Mouse (Mus musculus) limb, embryonic 14.5 days (tissue): ENCODE data around the gene Adat1. TPM values are rescaled to one million over a fixed set of nuclear protein-coding genes. Genes with fewer than 3 reads are reported as not detected.

Experiments
- ATAC-seq: fragments of 200-750 bp; cut with Nextera tagmentation; 2 replicates; pipeline ENCODE4 v1.8.0; 2017; ENCODE audit warnings: low read depth, moderate number of reproducible peaks, moderate TSS enrichment; ENCODE audit not compliant: low FRiP score
- DNase-seq: peaks from one replicate; pipeline ENCODE4 v3.0.0-alpha.2; 2015; ENCODE audit warnings: low spot score
- H3K27ac ChIP-seq: fragments of 300-500 bp; sonication (generic); replicated peaks from 2 replicates; pipeline ENCODE4 v1.5.1; 2014; ENCODE audit warnings: low read depth, mild to moderate bottlenecking, low read length, moderate library complexity, mixed read lengths
- H3K27me3 ChIP-seq: fragments of 300-500 bp; sonication (generic); 2 replicates; pipeline ENCODE4 v1.6.1; 2014; ENCODE audit warnings: low read length, mixed read lengths; ENCODE audit not compliant: control insufficient read depth, insufficient read depth
- H3K36me3 ChIP-seq: fragments of 300-500 bp; sonication (generic); 2 replicates; pipeline ENCODE4 v1.6.1; 2014; ENCODE audit warnings: mild to moderate bottlenecking, low read length, moderate library complexity, mixed read lengths; ENCODE audit not compliant: control insufficient read depth, insufficient read depth
- H3K4me1 ChIP-seq: fragments of 300-500 bp; sonication (generic); 2 replicates; pipeline ENCODE4 v1.6.1; 2014; ENCODE audit warnings: antibody characterized with exemption, low read length, mixed read lengths; ENCODE audit not compliant: control insufficient read depth, insufficient read depth
- H3K4me2 ChIP-seq: fragments of 300-500 bp; sonication (generic); replicated peaks from 2 replicates; pipeline ENCODE4 v1.6.1; 2014; ENCODE audit warnings: low read depth, mild to moderate bottlenecking, low read length, moderate library complexity; ENCODE audit not compliant: severe bottlenecking
- H3K4me3 ChIP-seq: fragments of 300-500 bp; sonication (generic); replicated peaks from 2 replicates; pipeline ENCODE4 v1.5.1; 2014; ENCODE audit warnings: low read length
- H3K9ac ChIP-seq: fragments of 300-500 bp; sonication (generic); 2 replicates; pipeline ENCODE4 v1.6.1; 2014; ENCODE audit warnings: mild to moderate bottlenecking, low read depth, low read length, moderate library complexity; ENCODE audit not compliant: severe bottlenecking
- H3K9me3 ChIP-seq: fragments of 300-500 bp; sonication (generic); 2 replicates; pipeline ENCODE4 v1.6.1; 2016; ENCODE audit warnings: low read length; ENCODE audit not compliant: control insufficient read depth
- POLR2A ChIP-seq: fragments of 200-500 bp; IDR thresholded peaks from 2 replicates; pipeline ENCODE4 v1.8.0; 2012; ENCODE audit warnings: inconsistent platforms, mild to moderate bottlenecking, moderate library complexity, borderline replicate concordance; ENCODE audit not compliant: insufficient read depth, insufficient read length; ENCODE audit errors: extremely low read depth
- WGBS: fragments of 180-500 bp; shearing (Covaris S2); extraction: QIAGEN DNeasy Blood & Tissue Kit; methylation state at CpG from one replicate; pipeline ENCODE4 v1.1.7; 2014; 5-methylcytosine and 5-hydroxymethylcytosine counted together
- polyA plus RNA-seq, 2 experiments: library from polyadenylated mRNA; depleted of rRNA in 1 of 2; stranded (reverse) in 1 of 2; unstranded in 1 of 2; fragments of >200 nt; fragmentation: Nextera tagmentation in 1 of 2; extraction: Ambion mirVana in 1 of 2; gene quantifications; 2 replicates each; pipeline versions ENCODE4 v1.2.1 to v1.2.3; 2012 to 2014

Adat1 gene
- polyA plus RNA-seq, 2 experiments: 6.1 to 12.2 TPM

DNA sequence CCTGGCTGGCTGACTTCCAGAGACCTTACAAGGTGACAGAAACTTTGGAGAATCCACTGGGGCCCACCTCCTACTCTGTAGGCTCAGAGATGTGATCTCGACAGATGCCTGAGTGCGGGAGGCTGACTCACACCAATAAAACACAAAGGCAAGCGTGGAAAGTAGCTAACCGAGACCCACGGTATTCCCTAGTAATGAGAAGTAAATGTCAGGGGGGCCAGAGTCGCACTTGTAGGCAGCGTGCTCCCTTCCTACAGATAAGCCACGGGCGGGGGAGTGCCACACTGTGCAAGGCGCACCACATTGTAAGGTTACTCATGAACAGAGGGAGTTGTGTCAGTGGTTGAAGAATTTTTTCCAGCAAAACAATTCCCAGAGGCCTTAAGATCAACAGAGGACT is 7.6 kb downstream of the Adat1 start:
- DNase-seq: no peak
- H3K9me3 ChIP-seq: no peaks in the 10 kb centered on the region
- WGBS: 84% methylated on average over 10 of the region's 10 CpGs
- H3K4me2 ChIP-seq: no peak overlapping the region
- TF ChIP-seq POLR2A: no peak
- H3K27me3 ChIP-seq: no peaks in the 10 kb centered on the region
- no peak overlapping the region for H3K4me3 ChIP-seq
- H3K9ac ChIP-seq: no peak overlapping the region
- H3K27ac ChIP-seq: no peak overlapping the region
- ATAC-seq: no peak
- H3K36me3 ChIP-seq: peaks cover 60% of the 10 kb centered on the region
- H3K4me1 ChIP-seq: no peaks in the 10 kb centered on the region

DNA sequence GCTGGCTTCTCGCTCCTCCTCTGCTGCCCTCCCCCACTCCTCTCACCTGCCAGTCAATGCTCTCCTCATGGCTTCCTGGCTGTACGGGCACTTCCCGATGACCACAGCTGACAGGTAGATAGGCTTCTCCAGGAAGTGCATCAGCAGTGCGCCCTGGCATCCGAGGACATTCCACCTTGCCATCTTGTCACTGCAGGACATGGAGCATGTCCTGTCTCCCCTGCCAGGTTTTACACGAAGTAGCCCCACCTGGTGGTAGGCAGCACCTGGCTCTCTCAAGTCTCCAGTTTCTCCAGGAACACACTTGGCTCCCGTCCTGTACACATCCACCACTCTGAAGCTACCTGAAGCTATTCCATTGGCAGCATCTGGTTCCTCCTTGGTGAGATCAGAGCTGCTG is 10.0 kb downstream of the Adat1 start:
- Histone ChIP-seq H3K4me1 (no peaks in the 10 kb centered on the region), H3K4me3 (no peak overlapping the region), H3K9me3 (no peaks in the 10 kb centered on the region), H3K36me3 (peaks cover 47% of the 10 kb centered on the region), H3K4me2 (no peak overlapping the region), H3K9ac (no peak overlapping the region), H3K27me3 (no peaks in the 10 kb centered on the region), H3K27ac (no peak overlapping the region)
- DNase-seq (no peak), ATAC-seq (no peak)
- 70% methylated on average over 7 of the region's 7 CpGs for WGBS
- TF ChIP-seq POLR2A: no peak

DNA sequence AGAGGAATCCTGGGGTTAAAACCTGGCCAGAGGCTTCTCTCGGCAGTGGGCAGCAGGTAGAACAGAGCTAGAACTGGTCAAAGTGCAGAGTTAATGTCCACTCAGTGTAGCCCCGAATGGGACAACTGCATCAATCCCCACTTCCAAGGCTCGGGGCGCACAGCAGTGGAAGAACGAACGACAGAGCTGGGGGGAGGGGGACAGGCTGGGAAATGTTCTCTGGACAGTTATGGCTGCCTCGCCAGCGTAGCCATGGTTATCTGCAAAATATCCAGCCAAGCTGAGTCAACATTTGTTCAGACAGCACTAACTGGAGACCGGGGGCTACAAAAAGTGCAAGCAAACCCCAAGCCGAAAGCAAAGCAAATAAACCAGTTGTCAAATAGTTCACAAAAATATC is 14.0 kb downstream of the Adat1 start:
- peaks cover 33% of the 10 kb centered on the region; the same call in 1 of the 2 replicates for H3K36me3 ChIP-seq
- TF ChIP-seq POLR2A: no peak
- H3K27me3 ChIP-seq: no peaks in the 10 kb centered on the region
- DNase-seq (no peak), ATAC-seq (no peak)
- no peak overlapping the region for H3K4me3 ChIP-seq
- no peak overlapping the region for H3K4me2 ChIP-seq
- WGBS: 87% methylated on average over 10 of the region's 10 CpGs
- H3K4me1 ChIP-seq: no peaks in the 10 kb centered on the region
- H3K27ac ChIP-seq: no peak overlapping the region
- H3K9me3 ChIP-seq: no peaks in the 10 kb centered on the region
- H3K9ac ChIP-seq: no peak overlapping the region

- ATAC-seq (no peak), DNase-seq (no peak)
- WGBS: 88% methylated on average over 2 of the region's 2 CpGs
- peaks cover 27% of the 10 kb centered on the region; the same call in 1 of the 2 replicates for H3K36me3 ChIP-seq
- no peak overlapping the region for H3K27ac ChIP-seq
- no peaks in the 10 kb centered on the region for H3K9me3 ChIP-seq
- H3K4me3 ChIP-seq: no peak overlapping the region
- TF ChIP-seq POLR2A: no peak
- no peak overlapping the region for H3K9ac ChIP-seq
- H3K27me3 ChIP-seq: no peaks in the 10 kb centered on the region
- no peaks in the 10 kb centered on the region for H3K4me1 ChIP-seq
- no peak overlapping the region for H3K4me2 ChIP-seq
Measured at GRCm38 (mm10) chr8:111976326-111976725, 15.8 kb downstream of the Adat1 start.

DNA sequence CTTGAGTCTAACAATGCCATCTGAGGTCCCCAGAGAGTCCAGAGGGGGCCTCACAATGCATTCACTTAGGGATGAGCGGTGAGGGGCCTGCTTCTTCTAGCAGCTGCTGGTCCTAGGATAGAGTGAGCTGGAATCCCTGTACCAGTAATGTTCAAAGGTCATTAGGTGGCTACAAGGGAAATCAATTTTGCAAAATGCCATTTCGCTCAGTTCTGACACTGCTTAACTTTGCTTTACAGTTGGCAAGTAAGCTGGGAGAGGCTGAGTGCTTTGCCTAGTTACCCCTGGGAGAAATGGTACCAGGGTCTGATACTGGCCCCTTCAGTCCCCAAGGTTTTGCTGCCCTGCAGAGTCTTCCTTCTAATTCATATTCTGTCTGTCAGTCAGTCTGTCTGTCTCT is 16.4 kb downstream of the Adat1 start:
- H3K9me3 ChIP-seq: no peaks in the 10 kb centered on the region
- no peak overlapping the region for H3K4me2 ChIP-seq
- no peak for DNase-seq
- TF ChIP-seq POLR2A: no peak
- H3K27ac ChIP-seq: no peak overlapping the region
- H3K27me3 ChIP-seq: no peaks in the 10 kb centered on the region
- no peak for ATAC-seq
- 98% methylated on average over 2 of the region's 2 CpGs for WGBS
- no peak overlapping the region for H3K9ac ChIP-seq
- H3K36me3 ChIP-seq: peaks cover 30% of the 10 kb centered on the region; the same call in 1 of the 2 replicates
- H3K4me1 ChIP-seq: no peaks in the 10 kb centered on the region
- H3K4me3 ChIP-seq: no peak overlapping the region

- Histone ChIP-seq H3K4me1 (no peaks in the 10 kb centered on the region), H3K27me3 (no peaks in the 10 kb centered on the region), H3K4me2 (no peak overlapping the region), H3K9me3 (no peaks in the 10 kb centered on the region), H3K27ac (no peak overlapping the region), H3K4me3 (no peak overlapping the region), H3K36me3 (peaks cover 28% of the 10 kb centered on the region; the same call in 1 of the 2 replicates), H3K9ac (no peak overlapping the region)
- DNase-seq (no peak), ATAC-seq (no peak)
- 95% methylated on average over 12 of the region's 12 CpGs for WGBS
- TF ChIP-seq POLR2A: no peak
Measured at GRCm38 (mm10) chr8:111974138-111974537, 18.0 kb downstream of the Adat1 start.
